Mouse (Mus musculus): ENCODE results near the gene Matn4.
"Not testable (repeated sequence)": the region's sequence is repeated elsewhere in the genome, so short reads cannot be mapped to it uniquely, and the experiment has no call there.

Gene Matn4

DNA sequence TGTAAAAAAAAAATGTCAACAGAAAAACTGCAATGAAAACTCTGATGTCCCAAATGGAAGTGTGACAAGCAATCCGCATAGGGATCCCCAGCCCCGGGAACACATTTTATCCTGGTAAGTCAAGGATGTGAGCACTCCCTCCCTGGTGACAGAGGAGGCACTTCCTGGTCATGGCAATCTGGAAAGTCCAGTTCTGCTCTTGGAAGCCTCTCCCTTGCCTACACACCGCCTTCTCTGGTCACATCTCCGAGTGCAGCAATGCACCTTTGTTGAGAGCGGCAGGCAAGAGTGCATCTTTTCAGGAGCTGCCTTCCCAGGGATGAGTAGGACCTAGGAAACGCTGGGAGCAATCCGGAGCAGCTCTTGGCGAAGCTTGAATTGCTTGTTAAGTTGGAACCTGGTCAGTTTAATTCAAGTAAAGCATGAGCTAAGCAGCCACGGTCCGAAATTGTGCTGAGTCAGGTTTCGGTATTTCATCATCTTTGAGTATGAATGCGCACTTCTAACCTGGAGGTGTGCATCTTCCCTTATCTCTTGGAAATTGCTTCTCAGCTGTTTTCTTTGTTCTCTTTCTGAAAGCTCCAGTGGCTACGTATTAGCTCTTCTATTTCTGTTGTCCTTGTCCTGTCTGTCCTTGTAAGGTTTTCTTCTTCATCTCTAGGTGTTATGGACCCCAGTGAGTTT, 43.8 kb downstream of the Matn4 start:
- DNase-seq, result no peak

DNA sequence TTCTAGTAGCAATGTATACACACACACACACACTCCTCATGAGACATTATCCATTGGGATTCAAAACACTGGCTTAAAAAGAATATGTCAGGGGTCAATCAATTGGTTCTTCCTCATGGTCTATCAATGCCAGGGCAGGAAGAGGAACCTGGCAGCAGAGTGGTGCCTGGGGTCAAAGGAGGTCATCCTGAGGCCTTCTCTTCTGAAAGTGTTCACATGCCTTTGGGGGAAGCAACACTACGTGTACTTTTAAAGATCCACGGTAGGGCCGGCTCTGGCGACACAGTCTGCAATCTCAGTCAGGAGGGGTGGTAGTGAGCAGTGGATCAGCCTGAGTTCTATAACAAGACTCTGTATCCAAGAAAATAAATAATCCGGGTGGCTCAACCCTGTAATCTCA, 45.3 kb downstream of the Matn4 start:
- DNase-seq, result no peak

DNA sequence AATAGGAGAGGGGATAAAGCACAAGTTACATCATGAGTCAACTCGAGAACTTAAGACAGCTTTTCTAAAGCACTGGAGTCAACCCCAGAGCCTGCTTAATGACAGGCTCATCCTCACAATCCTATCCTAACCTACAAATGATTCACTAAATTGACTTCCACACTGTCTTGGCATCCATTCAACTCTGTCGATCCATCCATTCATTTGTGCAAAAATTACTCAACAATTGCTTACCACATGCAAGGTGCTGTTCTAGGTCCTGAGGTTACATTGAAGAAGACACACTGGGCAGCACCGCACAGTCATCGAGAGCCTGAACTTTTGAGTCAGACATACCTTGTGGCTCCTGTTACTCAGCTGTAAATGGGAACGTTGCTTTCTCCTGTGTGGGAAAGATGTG, 45.9 kb downstream of the Matn4 start:
- no peak for DNase-seq

DNA sequence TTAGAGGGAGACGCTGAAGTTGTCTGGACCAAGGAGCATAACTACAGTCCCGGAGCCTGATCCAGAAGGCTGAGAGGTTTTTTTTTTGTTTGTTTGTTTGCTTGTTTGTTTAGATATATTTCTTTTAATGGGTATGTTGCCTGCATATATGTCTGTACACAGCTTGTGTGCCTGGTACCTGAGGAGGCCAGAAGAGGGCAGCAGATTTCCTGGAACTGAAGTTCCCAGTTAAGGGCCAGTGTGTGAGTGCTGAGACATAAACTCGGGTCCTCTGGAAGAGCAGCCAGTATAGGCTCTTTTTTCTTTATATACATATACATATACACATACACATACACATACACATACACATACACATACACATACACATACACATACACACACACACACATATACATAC, 46.6 kb downstream of the Matn4 start:
- DNase-seq, result no peak

DNA sequence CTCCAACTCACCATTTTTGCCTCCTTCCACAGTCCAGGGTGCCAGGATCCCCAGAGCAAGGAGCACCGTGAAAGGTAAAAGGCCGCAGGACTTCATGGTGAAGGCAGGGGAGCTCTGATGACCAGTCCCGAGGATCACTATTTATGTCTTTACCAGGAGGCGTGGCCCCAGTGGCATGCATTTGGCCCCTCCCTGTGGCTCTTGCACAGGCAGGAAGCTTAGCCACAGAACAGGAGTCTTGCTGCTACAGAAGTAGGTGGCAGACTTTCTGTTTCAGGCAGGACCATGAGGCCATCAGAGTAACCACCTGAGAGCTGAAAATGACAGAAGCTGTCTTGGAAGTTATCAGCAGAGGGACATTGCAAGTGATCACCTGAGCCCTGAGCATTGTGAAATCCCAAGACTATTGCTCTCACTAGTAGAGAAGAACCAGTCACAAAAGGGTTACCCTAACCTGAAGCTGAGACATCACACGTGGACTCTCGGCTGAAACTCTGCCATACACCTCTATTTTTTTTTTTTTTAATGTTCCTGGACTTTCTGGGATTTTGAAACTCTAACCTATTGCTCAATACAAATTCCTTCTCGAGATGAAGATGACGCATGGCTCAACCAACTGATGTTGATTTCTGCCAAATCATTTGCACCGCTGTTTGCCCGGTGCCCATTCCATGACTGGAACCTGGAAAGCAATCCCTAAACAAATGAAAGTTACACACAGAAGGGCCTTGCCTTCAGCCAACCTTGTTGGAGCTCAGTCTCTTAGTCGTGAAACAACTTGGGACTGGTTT, 48.6 kb downstream of the Matn4 start:
- no peak for DNase-seq

DNA sequence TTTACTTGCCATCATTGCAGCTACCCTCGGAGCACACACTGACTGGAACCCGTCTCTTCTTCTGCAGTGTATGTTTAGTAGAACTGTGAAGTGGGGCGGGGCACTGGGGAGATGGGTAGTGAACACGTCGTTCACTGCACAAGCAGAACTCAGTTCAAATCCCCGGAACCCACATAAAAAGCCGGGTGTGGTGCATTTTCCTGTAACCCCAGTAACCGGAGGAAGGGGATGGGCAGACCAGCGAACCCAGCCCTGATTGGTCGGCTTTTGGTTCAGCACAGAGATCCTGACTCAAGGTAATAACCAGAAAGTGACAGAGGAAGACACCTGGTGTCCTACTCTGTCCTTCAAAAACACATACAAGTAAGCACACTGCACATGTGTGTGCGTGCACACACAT, 51.6 kb downstream of the Matn4 start:
- DNase-seq, result no peak

DNA sequence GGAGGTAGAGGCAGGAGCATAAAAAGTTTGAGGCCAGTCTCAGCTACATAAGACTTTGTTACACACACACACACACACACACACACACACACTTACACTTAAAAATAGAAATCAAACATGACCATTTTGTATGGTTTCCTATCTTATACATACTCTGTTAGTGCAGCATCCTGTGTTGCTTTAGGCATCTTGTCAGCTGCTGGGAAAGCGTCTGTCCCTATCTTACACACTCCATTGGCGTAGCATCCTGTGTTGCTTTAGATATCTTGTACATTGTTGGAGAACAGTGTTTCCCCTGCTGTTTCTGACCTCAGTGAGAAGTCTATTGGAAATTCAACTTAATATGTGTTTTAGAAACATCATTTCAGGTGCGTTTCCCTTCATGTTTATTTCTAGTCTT, 52.3 kb downstream of the Matn4 start:
- no peak for DNase-seq

DNA sequence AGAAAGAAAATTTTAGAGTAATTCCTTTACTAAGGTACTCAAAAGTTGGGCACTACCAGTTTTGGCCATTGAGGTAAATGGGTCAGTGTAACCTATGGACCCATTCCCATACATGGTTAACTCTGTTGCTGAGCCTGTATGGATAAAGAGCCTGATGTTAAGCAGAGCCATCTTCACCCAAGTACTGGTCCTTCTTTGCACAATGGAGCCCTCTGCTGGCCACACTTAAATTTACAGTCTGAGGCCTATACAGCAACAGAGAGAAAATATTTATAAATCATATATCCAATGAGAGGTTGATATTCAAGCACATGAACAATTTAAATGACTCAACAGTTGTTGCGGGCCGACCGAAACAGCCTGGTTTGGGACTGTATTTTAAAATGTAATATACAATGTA, 56.0 kb downstream of the Matn4 start:
- peak; percentile 23 for DNase-seq

DNA sequence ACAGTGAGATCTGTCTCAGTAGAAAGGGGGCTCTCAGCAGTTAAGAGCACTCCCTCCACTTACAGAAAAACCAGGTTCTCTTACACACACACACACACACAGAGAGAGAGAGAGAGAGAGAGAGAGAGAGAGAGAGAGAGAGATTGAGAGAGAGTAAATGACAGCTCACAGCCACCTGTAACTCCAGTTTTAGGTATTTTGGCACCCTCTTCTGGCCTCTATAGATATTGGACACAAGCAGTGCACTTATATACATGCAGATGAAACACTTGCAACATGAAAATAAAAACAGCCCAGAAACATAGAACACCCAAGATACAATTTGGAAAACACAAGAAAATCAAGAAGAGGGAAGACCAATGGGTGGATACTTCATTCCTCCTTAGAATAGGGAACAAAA, 57.3 kb downstream of the Matn4 start:
- DNase-seq, result peak; percentile 8

DNA sequence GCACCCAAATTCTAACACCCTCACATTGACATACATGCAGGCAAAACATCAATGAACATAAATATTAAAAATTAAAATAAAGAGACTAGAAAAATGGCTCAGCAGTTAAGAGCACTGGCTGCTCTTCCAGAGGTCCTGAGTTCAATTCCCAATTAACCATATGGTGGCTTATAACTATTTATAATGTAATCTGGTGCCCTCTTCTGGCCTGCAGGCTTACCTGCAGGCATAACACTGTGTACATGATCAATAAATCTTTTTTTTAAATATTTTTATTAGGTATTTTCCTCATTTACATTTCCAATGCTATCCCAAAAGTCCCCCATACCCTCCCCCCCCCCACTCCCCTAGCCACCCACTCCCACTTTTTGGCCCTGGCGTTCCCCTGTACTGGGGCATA, 61.2 kb downstream of the Matn4 start:
- DNase-seq, result not testable (repeated sequence)

Data from kidney, postnatal 14 days (tissue).